Mouse (Mus musculus) hindbrain, embryonic 15.5 days (tissue): ENCODE data around the gene Dyrk3. TPM values are rescaled to one million over a fixed set of nuclear protein-coding genes. Genes with fewer than 3 reads are reported as not detected.
"Not testable (repeated sequence)": the region's sequence is repeated elsewhere in the genome, so short reads cannot be mapped to it uniquely, and the experiment has no call there.

Experiments
- ATAC-seq: fragments of 200-750 bp; cut with Nextera tagmentation; 2 replicates; pipeline ENCODE4 v1.8.0; 2017; ENCODE audit warnings: low read depth, moderate number of reproducible peaks, moderate TSS enrichment; ENCODE audit not compliant: low FRiP score
- H3K27ac ChIP-seq: fragments of 300-500 bp; sonication (generic); replicated peaks from 2 replicates; pipeline ENCODE4 v1.5.1; 2015; ENCODE audit warnings: mild to moderate bottlenecking, inconsistent platforms
- H3K27me3 ChIP-seq: fragments of 300-500 bp; sonication (generic); 2 replicates; pipeline ENCODE4 v1.6.1; 2015; ENCODE audit warnings: control low read depth, inconsistent platforms
- H3K36me3 ChIP-seq: fragments of 300-500 bp; sonication (generic); 2 replicates; pipeline ENCODE4 v1.6.1; 2015; ENCODE audit warnings: control low read depth, inconsistent platforms
- H3K4me1 ChIP-seq: fragments of 300-500 bp; sonication (generic); replicated peaks from 2 replicates; pipeline ENCODE4 v1.6.1; 2015; ENCODE audit warnings: control low read depth, inconsistent platforms
- H3K4me2 ChIP-seq: fragments of 300-500 bp; sonication (generic); 2 replicates; pipeline ENCODE4 v1.6.1; 2015; ENCODE audit warnings: moderate library complexity, mild to moderate bottlenecking, inconsistent platforms
- H3K4me3 ChIP-seq: fragments of 300-500 bp; sonication (generic); 2 replicates; pipeline ENCODE4 v1.5.1; 2015; ENCODE audit warnings: mild to moderate bottlenecking, inconsistent platforms
- H3K9ac ChIP-seq: fragments of 300-500 bp; sonication (generic); 2 replicates; pipeline ENCODE4 v1.6.1; 2015; ENCODE audit warnings: inconsistent platforms
- H3K9me3 ChIP-seq: fragments of 300-500 bp; sonication (generic); 2 replicates; pipeline ENCODE4 v1.6.1; 2016; ENCODE audit warnings: control low read depth, inconsistent platforms
- WGBS: fragments of 180-500 bp; shearing (Covaris S2); methylation state at CpG from one replicate; pipeline ENCODE4 v1.1.7; 2015; 5-methylcytosine and 5-hydroxymethylcytosine counted together
- polyA plus RNA-seq: library from polyadenylated mRNA; unstranded; fragments of >200 nt; fragmentation: Nextera tagmentation; extraction: Ambion mirVana; gene quantifications from 2 replicates; pipeline ENCODE4 v1.2.1, GENCODE M21; 2015

Dyrk3 gene
- polyA plus RNA-seq, 1 experiment from 2014 or later, result 15.9 TPM

DNA sequence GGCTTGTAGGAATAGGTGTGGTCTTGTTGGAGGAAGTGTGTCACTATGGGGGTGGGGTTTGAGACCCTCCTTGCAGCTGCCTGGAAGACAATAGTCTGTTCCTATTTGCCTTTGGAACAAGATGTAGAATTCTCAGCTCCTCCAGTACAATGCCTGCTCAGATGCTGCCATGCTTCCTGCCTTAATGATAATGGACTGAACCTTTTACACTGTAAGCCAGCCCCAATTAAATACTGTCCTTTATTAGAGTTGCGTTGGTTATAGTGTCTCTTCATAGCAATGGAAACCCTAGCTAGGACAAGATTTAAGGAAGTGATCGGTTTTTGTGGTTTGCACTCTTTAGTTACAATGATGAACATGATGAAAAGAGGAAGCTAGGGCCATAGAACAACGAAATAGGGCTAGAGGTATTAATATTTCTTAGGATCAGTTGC lies 8.1 kb upstream of the Dyrk3 start:
- H3K27me3 ChIP-seq, result no peaks in the 10 kb centered on the region
- no peaks in the 10 kb centered on the region for H3K36me3 ChIP-seq
- 92% methylated on average over 3 of the region's 3 CpGs for WGBS
- H3K4me3 ChIP-seq, result no peak overlapping the region
- ATAC-seq, result no peak
- no peaks in the 10 kb centered on the region for H3K9me3 ChIP-seq
- no peak overlapping the region for H3K9ac ChIP-seq
- no peaks in the 10 kb centered on the region for H3K4me1 ChIP-seq
- no peak overlapping the region for H3K4me2 ChIP-seq
- H3K27ac ChIP-seq, result no peak overlapping the region

DNA sequence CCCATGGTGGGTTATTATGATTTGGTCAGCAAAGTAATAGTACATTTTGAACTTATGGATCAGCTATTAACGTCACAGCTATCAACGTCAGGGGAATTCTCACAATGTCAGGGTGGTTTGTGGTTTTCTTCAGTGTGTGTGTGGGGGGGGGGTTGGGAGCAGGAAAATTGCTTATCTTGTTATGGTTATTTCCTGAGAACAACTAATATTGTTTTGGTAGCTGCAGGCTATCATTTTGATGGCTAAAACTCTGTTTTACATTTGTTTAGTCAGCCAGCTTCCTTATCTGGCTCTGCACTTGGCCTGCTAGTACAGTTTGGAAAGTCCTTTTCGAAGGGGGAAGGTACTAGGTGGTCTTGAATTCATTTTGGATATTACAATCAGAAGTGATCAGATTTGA lies 7.1 kb upstream of the Dyrk3 start:
- H3K36me3 ChIP-seq, H3K4me3 ChIP-seq, H3K9ac ChIP-seq, ATAC-seq, H3K27me3 ChIP-seq, H3K4me2 ChIP-seq, H3K9me3 ChIP-seq, H3K27ac ChIP-seq, H3K4me1 ChIP-seq: not testable (repeated sequence)
- WGBS, result 93% methylated on average over 3 of the region's 3 CpGs

DNA sequence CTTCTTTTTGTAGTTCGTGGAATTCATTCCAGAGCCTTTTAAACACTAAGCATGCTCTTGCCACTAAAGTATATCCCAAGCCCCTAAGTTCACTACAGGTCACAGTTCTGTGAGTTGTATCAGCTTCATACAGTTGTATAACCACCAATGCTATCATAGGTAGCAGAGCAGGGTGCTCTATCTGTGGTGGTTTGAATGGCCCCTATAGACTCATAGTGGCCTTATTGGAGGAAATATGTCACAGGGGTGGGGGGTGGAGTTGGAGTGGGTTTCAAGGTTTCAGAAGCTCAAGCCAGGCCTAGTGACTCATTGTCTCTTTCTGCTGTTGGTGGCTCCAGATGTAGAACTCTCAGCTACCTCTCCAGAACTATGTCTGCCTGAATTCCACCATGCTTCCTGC lies 4.3 kb upstream of the Dyrk3 start:
- Histone ChIP-seq H3K27me3 (no peaks in the 10 kb centered on the region), H3K4me1 (peaks cover 8% of the 10 kb centered on the region), H3K4me2 (no peak overlapping the region), H3K4me3 (no peak overlapping the region), H3K9ac (no peak overlapping the region), H3K27ac (no peak overlapping the region), H3K36me3 (no peaks in the 10 kb centered on the region), H3K9me3 (no peaks in the 10 kb centered on the region)
- no peak for ATAC-seq
- WGBS, result 88% methylated on average over 1 of the region's 1 CpGs

DNA sequence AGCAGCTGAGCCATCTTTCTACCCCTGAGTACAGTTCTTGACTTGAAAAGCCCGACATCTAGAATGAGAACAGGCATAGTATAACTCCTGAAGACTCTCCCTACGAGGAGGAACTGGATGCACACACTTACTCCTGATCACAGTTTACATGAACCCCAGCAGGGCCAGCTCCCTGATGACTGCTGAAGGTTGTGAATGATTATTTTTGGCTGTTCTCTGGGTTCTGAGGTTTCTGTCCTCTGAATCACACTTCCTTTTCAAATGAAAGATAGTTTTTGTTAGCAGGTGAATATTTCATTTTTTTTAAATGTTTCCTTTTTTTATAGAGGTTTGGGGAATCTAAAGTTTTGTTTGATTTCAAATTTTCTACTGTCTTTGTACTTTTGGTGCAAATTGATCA lies 3.3 kb upstream of the Dyrk3 start:
- 64% methylated on average over 2 of the region's 2 CpGs for WGBS
- no peak for ATAC-seq

DNA sequence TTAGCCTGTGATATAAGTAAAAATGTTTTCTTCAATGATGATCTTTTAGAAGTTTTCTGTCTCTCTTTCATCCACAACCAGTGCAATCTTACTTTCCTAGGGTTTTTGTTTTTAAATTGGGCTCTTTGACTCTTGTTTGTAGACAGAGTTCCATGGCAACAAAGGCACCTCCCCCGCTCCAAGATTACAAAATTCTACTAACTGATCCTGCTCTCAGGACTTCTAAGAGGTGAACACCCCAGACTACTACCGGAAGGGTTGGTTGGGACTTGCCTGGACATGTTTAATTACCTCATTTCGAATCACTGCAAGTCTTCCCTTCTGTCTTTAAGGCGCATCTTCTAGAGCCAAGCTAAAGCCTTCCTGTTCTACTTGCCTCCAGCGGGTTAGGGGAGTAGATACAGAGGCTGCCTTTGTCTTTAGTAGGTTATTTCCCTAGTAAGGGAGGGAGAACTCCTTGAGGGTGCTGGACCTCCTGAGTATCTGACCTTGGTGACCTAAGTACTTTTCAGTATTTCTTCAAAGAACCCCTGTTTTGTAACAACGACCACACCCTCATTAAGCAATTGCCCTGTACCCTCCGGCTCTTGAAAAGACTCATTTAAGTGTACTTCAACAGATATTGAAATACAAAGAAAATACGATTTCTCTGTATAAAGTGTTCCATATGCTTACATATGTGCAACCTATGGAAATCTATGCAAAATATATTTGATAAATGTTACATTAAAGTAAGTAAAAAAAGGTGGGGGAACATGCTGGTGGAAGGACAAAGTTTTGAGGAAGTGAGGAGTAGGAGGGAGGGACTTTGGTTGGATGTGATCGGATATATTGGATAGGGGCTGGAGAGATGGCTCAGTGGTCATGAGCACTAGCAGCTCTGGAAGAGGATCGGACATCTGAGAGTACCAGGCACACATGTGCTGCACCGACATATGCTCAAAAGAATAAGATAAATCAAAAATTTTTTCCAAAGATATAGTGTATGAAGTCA lies 1.3 kb upstream of the Dyrk3 start:
- no peaks in the 10 kb centered on the region for H3K27me3 ChIP-seq
- ATAC-seq, result no peak
- H3K36me3 ChIP-seq, result no peaks in the 10 kb centered on the region
- H3K9me3 ChIP-seq, result no peaks in the 10 kb centered on the region
- no peak overlapping the region for H3K9ac ChIP-seq
- peak overlapping the region; percentile 73 for H3K4me2 ChIP-seq
- WGBS, result 79% methylated on average over 11 of the region's 11 CpGs
- H3K4me1 ChIP-seq, result peaks cover 36% of the 10 kb centered on the region
- 0 out of 2 replicates have a peak overlapping the region, but pooled peaks have one; percentile 88 for H3K27ac ChIP-seq
- peak overlapping the region; percentile 64 for H3K4me3 ChIP-seq

More for the DNA sequence above, 3.3 kb upstream of the Dyrk3 start:
- Histone ChIP-seq H3K4me1 (peaks cover 17% of the 10 kb centered on the region), H3K36me3 (no peaks in the 10 kb centered on the region), H3K9me3 (no peaks in the 10 kb centered on the region), H3K4me3 (no peak overlapping the region), H3K27ac (no peak overlapping the region), H3K9ac (no peak overlapping the region), H3K27me3 (no peaks in the 10 kb centered on the region), H3K4me2 (no peak overlapping the region)

DNA sequence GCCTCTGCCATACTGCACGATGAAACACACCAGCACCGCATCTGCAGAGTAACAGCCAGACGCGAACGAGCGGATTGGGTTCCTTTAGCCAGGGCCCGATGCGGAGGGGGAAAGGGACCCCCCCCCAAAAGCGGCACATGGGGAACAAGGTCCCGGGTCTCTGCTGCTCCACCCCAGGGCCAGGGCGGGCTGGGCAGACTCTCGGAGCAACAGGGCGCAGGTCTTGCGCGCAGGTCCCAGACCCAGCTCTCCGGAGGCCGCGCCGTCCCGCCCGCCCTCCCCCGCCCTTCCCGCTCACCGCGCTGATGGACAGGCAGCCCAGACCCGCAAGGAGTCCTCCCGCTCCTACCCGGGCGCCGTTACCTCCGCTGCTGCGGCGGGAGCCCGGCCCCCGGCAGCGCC lies 422 bp downstream of the Dyrk3 start:
- H3K27ac ChIP-seq, result peak overlapping the region; percentile 88
- H3K4me2 ChIP-seq, result peak overlapping the region; percentile 73
- peaks cover 41% of the 10 kb centered on the region for H3K4me1 ChIP-seq
- H3K27me3 ChIP-seq, result no peaks in the 10 kb centered on the region
- 0 out of 2 replicates have a peak, but pooled peaks cover 5% of the 10 kb centered on the region for H3K36me3 ChIP-seq
- peak overlapping the region; percentile 64 for H3K4me3 ChIP-seq
- peak; percentile 90 for ATAC-seq
- WGBS, result under 1% methylated on average over 23 of the region's 36 CpGs
- H3K9me3 ChIP-seq, result no peaks in the 10 kb centered on the region
- H3K9ac ChIP-seq, result peak overlapping the region; percentile 64

DNA sequence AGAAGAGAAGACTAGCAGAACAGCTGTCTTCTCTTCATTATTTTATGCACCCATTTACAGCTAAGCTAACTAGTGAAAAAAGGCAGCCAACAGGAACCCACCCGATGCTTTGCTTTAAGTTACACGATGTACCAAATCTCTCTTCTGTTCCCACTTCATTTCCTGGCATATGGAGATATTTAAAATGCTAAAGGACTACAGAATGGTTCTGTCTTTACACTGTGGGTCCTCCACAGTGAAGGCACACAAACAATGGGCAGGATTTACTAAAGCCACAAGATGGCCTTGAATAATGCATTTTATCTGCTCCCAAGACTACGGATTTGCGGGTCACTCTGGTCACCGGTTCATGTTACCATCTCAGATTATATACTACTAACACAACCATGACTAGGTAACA lies 1.0 kb downstream of the Dyrk3 start:
- H3K36me3 ChIP-seq, result 0 out of 2 replicates have a peak, but pooled peaks cover 5% of the 10 kb centered on the region
- no peaks in the 10 kb centered on the region for H3K9me3 ChIP-seq
- H3K27ac ChIP-seq, result peak overlapping the region; percentile 61
- H3K4me2 ChIP-seq, result peak overlapping the region; percentile 73
- peaks cover 41% of the 10 kb centered on the region for H3K4me1 ChIP-seq
- ATAC-seq, result no peak
- H3K9ac ChIP-seq, result peak overlapping the region; percentile 64
- H3K4me3 ChIP-seq, result peak overlapping the region; percentile 64
- 5% methylated on average over 5 of the region's 5 CpGs for WGBS
- no peaks in the 10 kb centered on the region for H3K27me3 ChIP-seq

DNA sequence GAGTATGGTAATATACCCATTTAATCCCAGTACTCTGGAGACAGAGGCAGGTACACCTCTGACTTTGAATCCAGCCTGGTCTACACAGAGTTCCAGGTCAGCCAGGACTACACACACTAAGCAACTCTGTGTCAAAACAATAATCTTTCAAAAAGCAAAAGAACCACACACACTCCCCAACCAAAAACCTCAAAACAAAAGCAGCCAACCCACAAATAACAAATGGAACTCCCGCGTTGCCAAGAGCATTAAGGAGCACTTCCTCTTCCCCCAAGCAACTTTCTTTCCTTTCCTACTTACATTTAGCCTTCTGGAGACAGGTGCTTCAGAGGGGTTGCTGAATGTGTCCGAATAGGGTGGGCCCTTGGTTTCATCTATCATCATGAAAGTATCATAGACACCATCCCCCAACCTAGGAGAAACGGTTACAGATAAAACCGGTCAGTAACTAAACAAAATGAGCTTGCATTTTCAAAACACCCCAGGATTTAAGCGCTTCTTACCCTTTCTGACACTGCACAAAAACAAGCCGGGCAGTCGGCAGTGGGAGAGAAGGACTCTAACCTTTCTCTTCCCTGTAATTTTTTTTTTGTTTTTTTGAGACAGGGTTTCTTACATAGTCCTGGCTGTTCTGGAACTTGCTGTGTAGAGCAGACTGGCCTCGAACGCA lies 2.0 kb downstream of the Dyrk3 start:
- Histone ChIP-seq H3K27me3 (no peaks in the 10 kb centered on the region), H3K4me3 (0 out of 2 replicates have a peak overlapping the region, but pooled peaks have one; percentile 64), H3K36me3 (0 out of 2 replicates have a peak, but pooled peaks cover 5% of the 10 kb centered on the region), H3K27ac (no peak overlapping the region), H3K4me1 (peaks cover 41% of the 10 kb centered on the region), H3K9ac (no peak overlapping the region), H3K4me2 (peak overlapping the region; percentile 73), H3K9me3 (no peaks in the 10 kb centered on the region)
- ATAC-seq, result no peak
- 84% methylated on average over 10 of the region's 10 CpGs for WGBS

DNA sequence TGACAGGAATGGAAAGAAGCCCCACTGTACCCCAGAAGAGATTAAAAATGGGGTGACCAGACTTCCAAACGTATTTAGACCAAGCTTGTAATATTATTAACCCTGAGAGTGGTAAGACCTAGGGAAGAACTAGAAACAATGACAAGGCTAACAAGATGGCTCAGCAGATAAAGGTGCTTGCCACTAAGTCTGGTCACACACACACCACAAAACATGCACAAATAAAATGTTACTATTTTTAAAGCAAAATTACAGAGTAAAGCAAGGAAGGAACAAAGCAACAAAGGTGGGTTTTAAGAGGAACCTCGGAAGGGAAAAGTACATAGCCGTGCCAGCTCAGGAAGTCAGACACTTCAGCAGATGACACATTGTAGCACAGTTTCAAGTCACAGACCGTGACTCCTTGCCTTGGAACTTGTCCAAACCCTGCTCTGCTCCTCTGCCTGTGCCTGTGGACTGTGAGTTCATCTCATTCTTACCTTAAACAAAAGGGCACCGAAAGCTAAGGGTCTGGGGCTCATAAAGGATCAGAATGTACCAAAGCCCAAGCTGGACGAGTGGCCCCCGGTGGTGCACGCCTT lies 3.1 kb downstream of the Dyrk3 start:
- H3K9me3 ChIP-seq, result no peaks in the 10 kb centered on the region
- H3K27me3 ChIP-seq, result no peaks in the 10 kb centered on the region
- no peak overlapping the region for H3K9ac ChIP-seq
- no peak overlapping the region for H3K27ac ChIP-seq
- H3K4me1 ChIP-seq, result peaks cover 41% of the 10 kb centered on the region
- no peak for ATAC-seq
- H3K4me2 ChIP-seq, result 0 out of 2 replicates have a peak overlapping the region, but pooled peaks have one; percentile 14
- peaks cover 8% of the 10 kb centered on the region for H3K36me3 ChIP-seq
- WGBS, result 51% methylated on average over 8 of the region's 8 CpGs
- H3K4me3 ChIP-seq, result no peak overlapping the region

DNA sequence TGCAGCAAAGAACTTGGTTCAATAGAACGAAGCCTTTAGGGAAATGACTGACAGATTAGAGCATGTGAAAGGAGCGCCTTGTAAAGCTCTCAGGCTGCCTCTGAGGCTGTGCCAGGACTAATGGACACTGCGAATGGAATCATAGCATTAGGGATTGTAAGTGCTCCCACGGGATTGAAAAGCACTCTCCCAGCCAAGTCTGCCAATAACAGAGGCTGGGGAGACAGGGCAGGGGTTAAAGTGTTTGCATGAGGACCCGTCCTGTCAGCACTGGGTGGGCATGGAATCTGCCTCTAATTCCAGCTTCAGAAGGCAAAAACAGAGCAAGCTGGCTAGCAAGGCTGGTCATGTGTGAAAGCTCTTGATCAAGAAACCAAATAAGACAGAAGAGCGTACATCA lies 3.9 kb downstream of the Dyrk3 start:
- H3K9ac ChIP-seq, result no peak overlapping the region
- H3K4me2 ChIP-seq, result no peak overlapping the region
- no peak for ATAC-seq
- H3K36me3 ChIP-seq, result peaks cover 16% of the 10 kb centered on the region
- 26% methylated on average over 6 of the region's 6 CpGs for WGBS
- no peaks in the 10 kb centered on the region for H3K27me3 ChIP-seq
- peaks cover 39% of the 10 kb centered on the region for H3K4me1 ChIP-seq
- no peaks in the 10 kb centered on the region for H3K9me3 ChIP-seq
- 0 out of 2 replicates have a peak overlapping the region, but pooled peaks have one; percentile 12 for H3K27ac ChIP-seq
- no peak overlapping the region for H3K4me3 ChIP-seq

DNA sequence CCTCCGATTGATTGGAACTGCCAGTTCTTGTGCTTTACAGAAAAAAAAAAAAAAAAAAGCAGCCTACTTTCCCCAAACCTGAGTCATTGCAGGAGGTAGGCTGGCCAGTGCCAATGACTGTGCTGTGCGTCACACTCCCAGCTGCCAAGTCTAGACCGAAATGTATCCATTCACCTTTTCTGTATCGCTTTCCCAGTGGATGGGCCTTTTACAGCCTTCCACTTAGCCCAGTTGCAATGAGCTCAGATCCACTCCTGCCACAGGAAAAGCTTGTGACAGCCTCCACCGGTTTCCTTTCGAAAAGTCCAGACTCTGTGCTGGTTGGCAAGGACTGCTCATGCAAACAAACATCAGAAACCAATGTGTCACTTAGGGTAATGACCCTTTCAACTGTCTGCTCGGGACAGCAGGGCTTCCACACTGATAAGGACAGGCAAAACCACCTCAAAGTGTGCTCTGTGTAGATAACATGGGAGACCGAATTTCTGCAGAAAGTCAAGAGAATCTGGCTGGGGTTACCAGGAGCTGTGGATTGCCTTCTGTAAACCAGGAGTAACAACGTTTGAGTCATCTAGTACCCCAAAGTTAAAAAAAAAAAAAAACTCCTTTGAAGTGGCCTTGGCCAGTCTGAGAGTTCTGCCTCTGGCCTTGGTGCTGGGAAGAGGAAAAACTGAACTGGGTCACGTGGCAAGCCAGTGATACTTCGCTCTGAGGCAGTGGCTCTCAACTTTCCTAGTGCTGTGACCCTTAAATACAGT lies 12.0 kb downstream of the Dyrk3 start:
- no peaks in the 10 kb centered on the region for H3K27me3 ChIP-seq
- 82% methylated on average over 11 of the region's 11 CpGs for WGBS
- H3K9me3 ChIP-seq, result no peaks in the 10 kb centered on the region
- H3K36me3 ChIP-seq, result peaks cover 32% of the 10 kb centered on the region
- H3K27ac ChIP-seq, result no peak overlapping the region
- no peaks in the 10 kb centered on the region for H3K4me1 ChIP-seq
- no peak for ATAC-seq
- H3K4me2 ChIP-seq, result no peak overlapping the region
- H3K9ac ChIP-seq, result no peak overlapping the region
- H3K4me3 ChIP-seq, result no peak overlapping the region
